Mouse (Mus musculus) liver, embryonic 12.5 days (tissue): ENCODE measurements around the gene Vmn1r29. TPM values are rescaled to one million over a fixed set of nuclear protein-coding genes. Genes with fewer than 3 reads are reported as not detected.
"Not testable (repeated sequence)": the region's sequence is repeated elsewhere in the genome, so short reads cannot be mapped to it uniquely, and the experiment has no call there.

Experiments used
- ATAC-seq: fragments of 200-750 bp; cut with Nextera tagmentation; 2 replicates; pipeline ENCODE4 v1.8.0; 2017; ENCODE audit warnings: moderate number of reproducible peaks, mild to moderate bottlenecking, moderate library complexity
- H3K27ac ChIP-seq: fragments of 300-500 bp; sonication (generic); 2 replicates; pipeline ENCODE4 v1.5.1; 2016; ENCODE audit warnings: mild to moderate bottlenecking
- H3K27me3 ChIP-seq: fragments of 300-500 bp; sonication (generic); replicated peaks from 2 replicates; pipeline ENCODE4 v1.6.1; 2016; ENCODE audit warnings: mild to moderate bottlenecking, moderate library complexity
- H3K36me3 ChIP-seq: fragments of 300-500 bp; sonication (generic); 2 replicates; pipeline ENCODE4 v1.6.1; 2016; ENCODE audit warnings: mild to moderate bottlenecking, moderate library complexity
- H3K4me1 ChIP-seq: fragments of 300-500 bp; sonication (generic); 2 replicates; pipeline ENCODE4 v1.6.1; 2016
- H3K4me2 ChIP-seq: fragments of 300-500 bp; sonication (generic); 2 replicates; pipeline ENCODE4 v1.6.1; 2016; ENCODE audit warnings: mild to moderate bottlenecking, moderate library complexity
- H3K4me3 ChIP-seq: fragments of 300-500 bp; sonication (generic); 2 replicates; pipeline ENCODE4 v1.5.1; 2016; ENCODE audit warnings: mild to moderate bottlenecking, moderate library complexity
- H3K9ac ChIP-seq: fragments of 300-500 bp; sonication (generic); 2 replicates; pipeline ENCODE4 v1.6.1; 2016; ENCODE audit warnings: mild to moderate bottlenecking, moderate library complexity
- H3K9me3 ChIP-seq: fragments of 300-500 bp; sonication (generic); replicated peaks from 2 replicates; pipeline ENCODE4 v1.6.1; 2016; ENCODE audit warnings: mild to moderate bottlenecking, moderate library complexity
- WGBS: fragments of 180-500 bp; shearing (Covaris S2); methylation state at CpG from one replicate; pipeline ENCODE4 v1.1.7; 2016; ENCODE audit not compliant: insufficient replicate concordance; 5-methylcytosine and 5-hydroxymethylcytosine counted together
- polyA plus RNA-seq: library from polyadenylated mRNA; unstranded; fragments of >200 nt; fragmentation: Nextera tagmentation; extraction: Ambion mirVana; gene quantifications from 2 replicates; pipeline ENCODE4 v1.2.1, GENCODE M21; 2016

Gene Vmn1r29
- not detected in 2 replicates for polyA plus RNA-seq

GRCm38 (mm10) chr6:58301249-58301648, at the start of gene Vmn1r29:
Vmn1r29 (plus strand) TSS chr6:58301549.
- no peak within 1 kb of the TSS for H3K9ac ChIP-seq
- no peak within 1 kb of the TSS for H3K27ac ChIP-seq
- no peak within 1 kb of the TSS for H3K4me2 ChIP-seq
- no peaks in the 10 kb centered on the region for H3K4me1 ChIP-seq
- H3K27me3 ChIP-seq, result no peaks in the 10 kb centered on the region
- H3K9me3 ChIP-seq, result 0 out of 2 replicates have a peak, but pooled peaks cover 2% of the 10 kb centered on the region
- ATAC-seq, result no peak
- no peaks in the 10 kb centered on the region for H3K36me3 ChIP-seq
- no peak within 1 kb of the TSS for H3K4me3 ChIP-seq

DNA sequence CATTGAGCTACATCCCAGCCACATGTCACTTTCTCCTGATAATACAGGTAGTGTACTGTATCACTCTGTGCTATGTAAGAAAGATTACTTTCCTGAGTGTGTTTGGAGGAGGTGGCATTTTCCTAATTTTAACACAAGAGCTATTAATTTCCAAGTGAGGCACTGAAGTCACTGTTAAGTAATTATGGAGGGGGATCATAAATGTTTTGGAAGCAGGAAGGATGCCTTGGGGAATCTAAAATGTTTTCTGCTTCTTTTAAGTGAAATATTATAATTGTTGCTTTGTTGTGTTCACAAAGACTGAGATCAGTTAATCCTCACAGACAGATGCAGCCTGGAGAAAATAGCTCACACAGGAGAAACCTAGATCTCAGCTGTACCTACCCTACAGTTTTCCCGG, 39.6 kb upstream of the Vmn1r29 start, which contains the start of gene Vmn1r28:
Vmn1r28 (plus strand) TSS at position 301 of the 400 bp plus-strand sequence.
- WGBS, result 62% methylated on average over 1 of the region's 1 CpGs
- no peak within 1 kb of the TSS for H3K27ac ChIP-seq
- ATAC-seq, result no peak
- H3K4me3 ChIP-seq, result no peak within 1 kb of the TSS
- no peaks in the 10 kb centered on the region for H3K36me3 ChIP-seq
- H3K27me3 ChIP-seq, result no peaks in the 10 kb centered on the region
- H3K4me2 ChIP-seq, result no peak within 1 kb of the TSS
- no peaks in the 10 kb centered on the region for H3K9me3 ChIP-seq
- no peaks in the 10 kb centered on the region for H3K4me1 ChIP-seq
- H3K9ac ChIP-seq, result no peak within 1 kb of the TSS

- 68% methylated on average over 1 of the region's 1 CpGs for WGBS
- not testable (repeated sequence) for H3K4me2 ChIP-seq
Observed at GRCm38 (mm10) chr6:58279661-58280060, 21.7 kb upstream of the Vmn1r29 start.

GRCm38 (mm10) chr6:58292201-58292600, 9.1 kb upstream of the Vmn1r29 start:
- Histone ChIP-seq H3K4me3 (no peak overlapping the region), H3K4me2 (no peak overlapping the region), H3K9me3 (0 out of 2 replicates have a peak, but pooled peaks cover 3% of the 10 kb centered on the region), H3K27me3 (no peaks in the 10 kb centered on the region), H3K9ac (no peak overlapping the region), H3K27ac (no peak overlapping the region), H3K4me1 (no peaks in the 10 kb centered on the region), H3K36me3 (no peaks in the 10 kb centered on the region)
- ATAC-seq, result no peak
- 51% methylated on average over 2 of the region's 2 CpGs for WGBS

More at GRCm38 (mm10) chr6:58279661-58280060, 21.7 kb upstream of the Vmn1r29 start:
- H3K9ac ChIP-seq, H3K4me3 ChIP-seq, H3K9me3 ChIP-seq, H3K36me3 ChIP-seq, H3K27ac ChIP-seq, H3K4me1 ChIP-seq, H3K27me3 ChIP-seq, ATAC-seq: not testable (repeated sequence)

DNA sequence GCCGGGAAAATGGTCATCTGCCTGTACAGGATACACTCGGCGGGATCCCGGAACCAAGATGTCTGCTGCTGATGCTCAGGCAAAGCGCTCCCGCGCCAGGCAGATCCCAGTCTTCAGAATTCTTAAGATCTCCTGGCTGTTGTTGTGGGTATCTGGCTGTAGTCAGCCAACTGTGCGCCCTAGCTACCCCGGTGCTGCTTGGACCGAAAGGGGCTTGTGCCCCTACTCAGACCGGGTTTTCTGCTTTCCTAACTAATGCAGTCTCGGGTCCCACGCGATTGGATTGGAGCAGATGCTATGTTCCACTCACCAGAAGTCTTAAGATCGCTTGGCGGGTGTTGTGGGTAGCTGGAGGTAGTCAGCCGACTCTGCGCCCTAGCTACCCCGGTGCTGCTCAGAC, 2.8 kb upstream of the Vmn1r29 start:
- not testable (repeated sequence) for H3K27me3 ChIP-seq, H3K36me3 ChIP-seq, ATAC-seq, H3K4me3 ChIP-seq, H3K4me2 ChIP-seq, H3K4me1 ChIP-seq, H3K9ac ChIP-seq, H3K9me3 ChIP-seq, H3K27ac ChIP-seq
- WGBS, result 63% methylated on average over 19 of the region's 19 CpGs

DNA sequence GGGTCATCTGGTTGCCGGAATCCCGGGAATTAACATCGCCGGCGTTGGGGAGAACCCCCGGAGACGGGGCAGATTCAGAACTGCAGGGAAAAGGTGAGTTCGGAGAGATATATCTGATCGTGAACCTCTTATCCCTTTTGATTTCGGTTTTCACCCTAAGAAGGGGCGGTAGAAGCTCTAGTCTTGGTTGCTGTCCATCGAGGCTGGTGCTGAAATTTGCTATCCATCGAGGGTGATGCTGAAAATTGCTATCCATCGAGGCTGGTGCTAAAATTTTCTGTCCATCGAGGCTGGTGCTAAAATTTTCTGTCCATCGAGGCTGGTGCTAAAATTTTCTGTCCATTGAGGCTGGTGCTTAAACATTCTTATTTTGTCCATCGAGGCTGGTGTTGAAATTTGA, 29.3 kb downstream of the Vmn1r29 start:
- WGBS, result 73% methylated on average over 17 of the region's 17 CpGs
- H3K4me3 ChIP-seq, H3K9ac ChIP-seq, H3K4me2 ChIP-seq, H3K9me3 ChIP-seq, H3K36me3 ChIP-seq, H3K27me3 ChIP-seq, H3K4me1 ChIP-seq, H3K27ac ChIP-seq, ATAC-seq: not testable (repeated sequence)

Other genes with a start within 250 kb of the Vmn1r29 start
- not detected in 2 replicates for gene Vmn1r27, start 82.7 kb upstream of the Vmn1r29 start, polyA plus RNA-seq
- not detected in 2 replicates for gene Vmn1r28, start 39.5 kb upstream of the Vmn1r29 start, polyA plus RNA-seq
- gene Vmn1r30, start 141.8 kb downstream of the Vmn1r29 start, polyA plus RNA-seq, result not detected in 2 replicates
- not detected in 2 replicates for gene Vmn1r31, start 173.8 kb downstream of the Vmn1r29 start, polyA plus RNA-seq